Mouse (Mus musculus): Measurements from ENCODE around the gene Cttnbp2nl.

DNA sequence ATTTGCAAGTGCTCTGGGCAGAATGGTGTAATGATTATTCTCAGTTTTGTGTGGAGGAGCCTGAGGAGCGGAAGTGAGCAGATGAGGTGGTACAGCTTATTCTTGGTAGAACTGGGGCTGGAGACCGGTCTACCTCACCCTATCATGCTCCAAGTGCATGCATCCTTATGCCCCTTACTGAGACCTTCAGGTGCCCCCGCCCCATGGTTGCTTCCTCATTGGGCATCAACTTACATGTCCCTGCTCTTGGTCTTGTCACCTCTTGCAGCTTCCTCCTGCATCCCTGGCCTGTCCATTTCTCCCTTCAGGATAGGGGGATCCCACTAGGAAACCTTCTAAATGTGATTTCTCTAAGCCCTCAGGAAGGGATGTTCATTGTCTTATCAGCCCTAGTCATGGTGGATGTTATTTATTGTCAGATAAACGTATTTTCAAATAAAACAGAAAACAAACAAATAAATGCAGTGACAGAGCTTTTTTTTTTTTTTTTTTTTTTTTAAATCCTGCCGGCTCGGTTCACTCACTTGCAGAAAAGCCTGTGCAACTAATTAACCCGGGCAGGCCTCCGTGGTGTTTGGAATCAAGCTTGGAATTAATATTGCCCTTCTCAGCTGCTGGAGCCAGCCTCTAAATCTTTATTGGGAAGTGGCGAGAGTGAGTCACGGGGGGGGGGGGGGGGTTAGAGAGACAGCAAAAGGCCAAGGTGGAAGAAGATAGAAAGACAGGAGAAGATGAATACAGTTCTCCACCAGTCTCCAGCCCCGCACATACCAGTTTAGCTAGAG is 40.0 kb upstream of the Cttnbp2nl start:
- TF ChIP-seq CTCF (conservative IDR thresholded peaks at IDR 0.05; ENCODE audit: insufficient read depth, insufficient read length, low read depth, low read length) (no peak), POLR2A (IDR thresholded peaks at IDR 0.05; ENCODE audit: low read depth, low read length) (no peak)

Data from kidney, adult 2 months (tissue).